Mouse (Mus musculus) large intestine, adult 2 months (tissue): ENCODE measurements at regions not wholly inside any gene's neighbourhood (a gene's known extent, or its start where the extent isn't known, plus 50 kb on each side); places are given as distances from the start of the nearest gene placed in this dataset.
A peak's percentile ranks its signal among the peaks of the same experiment; 100 is the strongest.

Source experiments
- DNase-seq: peaks from one replicate; pipeline ENCODE4 v3.0.0-alpha.2; 2012; ENCODE audit warnings: low read depth, low spot score
- WGBS: fragments of 180-500 bp; shearing (Covaris S2); methylation state at CpG from one replicate; pipeline ENCODE4 v1.1.7; 2018; 5-methylcytosine and 5-hydroxymethylcytosine counted together

DNA sequence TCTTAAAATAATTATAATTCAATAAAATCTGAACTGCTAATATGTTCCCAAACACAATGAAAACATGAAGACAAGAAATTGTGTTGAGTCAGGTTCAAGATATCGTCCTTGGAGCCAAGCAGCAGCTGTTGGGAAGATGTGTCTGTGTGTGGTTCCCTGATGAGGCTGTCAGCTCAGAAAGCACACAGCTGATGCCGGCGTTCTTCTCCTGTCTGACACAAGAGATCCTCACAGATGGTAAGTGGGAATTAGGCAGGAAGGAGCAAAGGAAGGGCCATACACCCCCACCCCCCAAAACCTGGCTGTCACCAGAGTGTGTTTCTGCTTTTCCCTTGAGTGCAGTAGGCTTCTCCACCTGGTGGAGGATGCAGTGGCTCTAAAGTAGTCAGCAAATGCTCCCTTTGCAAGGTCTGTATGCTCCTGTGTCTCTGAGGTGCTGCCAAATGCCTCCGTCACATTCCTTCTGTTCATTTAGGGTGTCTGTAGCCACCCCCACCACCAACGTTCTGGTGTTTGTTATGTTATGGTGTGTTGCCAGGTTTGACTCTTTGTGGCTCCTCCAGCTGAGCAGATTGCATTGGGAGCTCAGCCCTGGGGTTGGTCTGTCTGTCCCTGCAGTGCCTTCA, 188.9 kb upstream of the Npy start:
- no peak for DNase-seq
- 43% methylated on average over 5 of the region's 5 CpGs for WGBS

- 71% methylated on average over 2 of the region's 2 CpGs for WGBS
- DNase-seq: no peak
Measured at GRCm38 (mm10) chr6:49637654-49638053, 184.9 kb upstream of the Npy start.

- WGBS: 83% methylated on average over 5 of the region's 5 CpGs
- DNase-seq: no peak
Measured at GRCm38 (mm10) chr6:49641256-49641655, 181.3 kb upstream of the Npy start.

- DNase-seq: no peak
- 73% methylated on average over 10 of the region's 10 CpGs for WGBS
Measured at GRCm38 (mm10) chr6:49654541-49655130, 167.9 kb upstream of the Npy start.

GRCm38 (mm10) chr6:49655241-49655640, 167.3 kb upstream of the Npy start:
- 31% methylated on average over 5 of the region's 5 CpGs for WGBS
- no peak for DNase-seq

DNA sequence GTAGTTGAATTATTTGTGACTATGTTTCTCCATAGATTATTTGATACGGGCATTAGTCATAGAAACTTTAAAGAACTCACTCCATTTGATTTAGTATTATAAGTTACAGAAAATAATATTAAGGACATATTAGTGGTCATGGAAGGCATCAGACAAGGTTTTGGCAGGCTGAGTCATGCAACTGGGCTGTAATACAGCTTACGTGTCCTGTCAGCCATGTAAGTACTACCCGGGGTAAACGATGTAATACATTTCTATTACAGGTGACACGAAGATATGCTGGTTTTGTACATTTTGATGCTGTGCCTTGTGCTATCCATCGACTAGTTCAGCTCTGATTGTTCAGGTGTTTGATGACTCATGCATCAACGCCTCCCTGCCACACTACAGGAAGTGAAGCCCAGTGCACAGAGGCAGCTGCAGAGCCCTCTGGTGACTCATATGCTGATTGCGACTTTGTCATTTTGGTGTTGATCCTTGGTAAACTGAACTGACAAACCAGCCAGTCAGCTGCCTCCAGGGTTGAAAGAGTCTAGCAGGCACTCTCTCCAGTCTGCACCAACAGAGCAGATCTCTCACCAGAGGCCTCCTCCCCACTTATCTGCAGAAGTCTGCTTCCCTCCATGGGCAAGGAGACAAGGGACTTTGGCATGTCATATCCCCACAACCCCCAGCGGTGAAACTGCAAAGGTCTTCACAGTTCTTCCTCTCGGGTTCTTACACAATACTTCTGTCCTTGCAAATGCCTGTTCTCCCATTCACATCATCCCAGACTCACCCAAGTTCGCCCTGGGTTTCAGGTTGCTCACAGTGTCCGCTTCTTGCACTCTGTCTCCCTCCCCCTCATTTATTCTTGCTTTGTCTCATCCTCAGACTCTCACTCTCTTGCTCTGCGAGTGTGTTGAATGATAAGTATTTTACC, 165.9 kb upstream of the Npy start:
- DNase-seq: peak; percentile 35

DNA sequence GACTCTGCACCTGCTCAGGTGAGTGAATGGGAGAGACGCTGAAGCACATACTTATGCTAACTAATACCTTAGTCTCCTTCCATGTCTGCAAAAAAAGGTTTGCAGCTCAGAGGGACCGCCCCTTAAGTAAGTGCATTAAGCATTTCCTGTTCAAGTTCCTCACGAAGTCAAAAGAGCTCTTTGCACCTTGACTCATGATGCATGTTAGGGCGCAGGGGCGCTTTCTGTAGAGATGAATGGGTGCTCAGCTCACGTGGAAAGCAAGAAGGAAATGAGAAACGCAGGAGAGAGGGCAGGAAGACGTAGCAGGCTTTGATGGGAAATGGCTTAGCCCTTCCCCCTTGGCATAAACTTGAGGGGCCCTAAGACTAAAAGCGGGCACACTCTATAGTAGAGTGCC, 164.5 kb upstream of the Npy start:
- no peak for DNase-seq
- WGBS: 67% methylated on average over 9 of the region's 9 CpGs

More for the DNA sequence above, 165.9 kb upstream of the Npy start:
- WGBS: 38% methylated on average over 13 of the region's 13 CpGs

DNA sequence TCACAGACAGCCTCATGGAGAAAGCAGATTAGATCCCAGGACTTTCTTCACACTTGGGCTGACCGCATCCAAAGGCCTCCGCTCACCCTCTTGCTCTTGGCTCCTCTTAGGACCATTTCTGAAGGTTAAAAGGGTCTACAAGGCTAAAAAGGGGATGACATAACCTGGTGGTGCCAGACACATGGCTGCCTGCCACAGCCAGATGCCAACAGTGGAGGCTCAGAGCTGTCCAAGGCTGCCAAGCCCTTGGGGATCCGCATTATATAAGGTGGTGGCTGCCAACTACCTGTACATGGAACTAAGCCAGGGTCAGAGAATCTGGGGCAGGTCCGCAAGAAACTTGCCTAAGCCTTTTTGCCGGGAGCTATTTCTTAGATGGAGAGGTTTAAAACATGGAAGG, 151.5 kb upstream of the Npy start:
- 52% methylated on average over 5 of the region's 5 CpGs for WGBS
- DNase-seq: no peak

DNA sequence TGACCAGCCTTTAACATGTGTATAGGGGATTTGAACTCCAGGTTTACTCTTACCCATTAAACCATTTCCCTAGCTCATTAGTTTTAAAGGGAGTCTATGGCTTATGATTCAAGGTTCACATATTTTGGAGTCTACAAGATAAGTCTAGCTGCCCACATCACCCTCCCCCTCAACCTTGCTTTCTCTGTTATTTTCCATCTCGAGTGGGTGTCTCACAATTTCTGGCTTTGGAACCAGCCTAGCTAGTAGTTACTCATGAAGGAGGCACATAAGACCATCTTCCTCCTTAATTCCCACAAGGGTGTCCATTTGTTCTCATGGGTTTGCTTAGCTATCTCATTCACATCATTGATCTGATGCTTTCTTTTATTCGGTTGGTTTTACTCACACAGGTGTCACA, 150.6 kb upstream of the Npy start:
- WGBS: 74% methylated on average over 2 of the region's 2 CpGs
- no peak for DNase-seq

GRCm38 (mm10) chr6:49686776-49687175, 135.7 kb upstream of the Npy start:
- DNase-seq: no peak
- WGBS: 57% methylated on average over 4 of the region's 4 CpGs

DNA sequence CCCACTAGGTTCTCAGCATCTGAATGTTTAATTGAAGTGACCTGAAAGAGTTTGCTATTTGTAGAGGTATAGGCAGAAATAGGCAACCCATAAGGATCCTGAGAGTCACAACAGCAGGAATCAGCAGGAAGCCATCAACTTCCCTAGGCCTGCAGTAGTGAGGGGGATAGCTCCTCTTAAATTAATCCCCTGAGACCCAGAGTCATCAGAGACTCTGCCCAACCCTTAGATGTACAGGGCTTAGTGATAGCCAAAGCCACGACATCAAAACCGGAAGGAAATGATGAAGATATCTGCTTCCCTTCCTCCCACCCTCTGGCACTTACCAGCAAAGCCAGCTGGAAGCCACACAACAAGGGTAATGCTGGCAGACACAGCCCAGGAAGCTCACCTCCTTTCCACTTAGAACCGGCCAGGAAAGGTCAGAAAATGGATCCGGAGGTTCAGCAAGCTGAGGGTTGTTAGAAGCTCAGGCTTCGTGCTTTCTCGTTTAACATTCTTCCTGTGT, 130.4 kb upstream of the Npy start:
- 41% methylated on average over 6 of the region's 6 CpGs for WGBS
- DNase-seq: no peak

- no peak for DNase-seq
- WGBS: 61% methylated on average over 5 of the region's 5 CpGs
Measured at GRCm38 (mm10) chr6:49694851-49695250, 127.7 kb upstream of the Npy start.

DNA sequence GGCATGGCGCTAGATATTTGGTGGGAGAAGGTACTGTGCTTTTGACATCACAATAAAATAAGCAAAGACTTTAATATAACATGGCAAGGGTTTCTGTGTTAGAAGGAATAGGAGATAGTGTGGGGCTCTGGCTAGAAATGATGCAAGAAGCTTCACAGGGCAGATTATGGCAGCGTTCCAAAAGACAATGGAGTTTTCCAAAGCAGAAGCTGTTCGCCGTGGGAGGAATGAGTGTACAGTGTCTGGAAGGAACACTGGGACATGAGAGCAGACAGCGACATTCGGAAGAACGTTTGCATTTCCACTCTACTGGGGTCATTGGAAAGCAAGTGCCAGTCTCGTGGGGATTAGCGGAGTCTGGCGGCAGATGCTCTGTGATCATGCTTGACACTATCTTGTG, 125.5 kb upstream of the Npy start:
- DNase-seq: no peak
- 83% methylated on average over 10 of the region's 10 CpGs for WGBS

GRCm38 (mm10) chr6:49701453-49701852, 121.1 kb upstream of the Npy start:
- no peak for DNase-seq
- WGBS: 81% methylated on average over 7 of the region's 7 CpGs

- no peak for DNase-seq
- 94% methylated on average over 1 of the region's 1 CpGs for WGBS
Measured at GRCm38 (mm10) chr6:49712980-49713379, 109.5 kb upstream of the Npy start.

GRCm38 (mm10) chr6:49716520-49716919, 106.0 kb upstream of the Npy start:
- no peak for DNase-seq

GRCm38 (mm10) chr6:49716945-49717344, 105.6 kb upstream of the Npy start:
- 31% methylated on average over 1 of the region's 1 CpGs for WGBS
- DNase-seq: no peak

More at GRCm38 (mm10) chr6:49716520-49716919, 106.0 kb upstream of the Npy start:
- WGBS: 1% methylated on average over 2 of the region's 2 CpGs

DNA sequence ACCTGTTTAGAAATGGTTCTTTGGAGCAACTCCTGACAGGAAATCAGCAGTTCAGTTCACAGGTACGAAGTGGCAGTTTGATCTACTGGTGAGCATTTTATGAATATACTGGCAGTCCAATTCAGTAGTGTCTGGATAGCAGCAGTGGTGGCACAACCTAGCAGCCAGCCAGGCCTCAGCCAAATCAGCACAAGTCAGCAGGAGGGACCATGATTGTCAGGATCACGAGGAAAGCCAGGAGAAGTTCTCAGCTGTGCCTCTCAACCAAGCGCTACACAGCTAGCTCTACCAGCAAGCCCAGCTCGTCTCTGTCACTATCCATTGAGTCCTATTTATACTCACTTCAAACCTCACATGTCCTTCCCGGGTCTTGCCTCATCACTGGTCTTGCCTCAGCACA, 89.3 kb upstream of the Npy start:
- WGBS: 77% methylated on average over 5 of the region's 5 CpGs

GRCm38 (mm10) chr6:49743157-49743556, 79.4 kb upstream of the Npy start:
- no peak for DNase-seq
- 28% methylated on average over 3 of the region's 3 CpGs for WGBS

More for the DNA sequence above, 89.3 kb upstream of the Npy start:
- no peak for DNase-seq

GRCm38 (mm10) chr6:49745301-49745700, 77.2 kb upstream of the Npy start:
- DNase-seq: no peak
- 77% methylated on average over 4 of the region's 4 CpGs for WGBS
